Comparison of ENCODE assay signal across 8 mouse cellular contexts in genomic region chr7:127214981-127215871, GRCm38 (mm10). TPM values are rescaled to one million over a fixed set of nuclear protein-coding genes. Genes with fewer than 3 reads are reported as not detected.
DNase-seq lines count a peak whose midpoint lies in the region; ATAC-seq lines count a peak whose summit lies in the region.

No protein-coding gene starts in this region.

- no peaks in the 10 kb centered on the region; the same call in 1 of the 2 replicates for H3K4me1 ChIP-seq in embryonic facial prominence, embryonic 11.5 days (ENCODE audit: control insufficient read depth, insufficient read depth, low read length)
- H3K4me1 ChIP-seq in heart, embryonic 10.5 days, result peaks cover 54% of the 10 kb centered on the region
- H3K4me1 ChIP-seq in lung, embryonic 15.5 days, result peaks cover 11% of the 10 kb centered on the region

- H3K9ac ChIP-seq in embryonic facial prominence, embryonic 11.5 days (replicated peaks; ENCODE audit: low read length), result peak overlapping the region; percentile 37
- peak overlapping the region; percentile 64 for H3K9ac ChIP-seq in lung, embryonic 15.5 days

- peak overlapping the region; percentile 42 for H3K4me2 ChIP-seq in embryonic facial prominence, embryonic 11.5 days (ENCODE audit: low read depth, low read length)
- peak overlapping the region; percentile 63 for H3K4me2 ChIP-seq in lung, embryonic 15.5 days

- 21% methylated on average over 33 of the region's 33 CpGs for WGBS in embryonic facial prominence, embryonic 11.5 days
- 19% methylated on average over 33 of the region's 33 CpGs for WGBS in heart, embryonic 10.5 days
- WGBS in lung, embryonic 15.5 days, result 21% methylated on average over 33 of the region's 33 CpGs

- no peaks in the 10 kb centered on the region for H3K36me3 ChIP-seq in embryonic facial prominence, embryonic 11.5 days (replicated peaks; ENCODE audit: control insufficient read depth, insufficient read depth, low read depth, low read length)
- no peaks in the 10 kb centered on the region for H3K36me3 ChIP-seq in heart, embryonic 10.5 days
- H3K36me3 ChIP-seq in lung, embryonic 15.5 days, result no peaks in the 10 kb centered on the region

- no peak overlapping the region for H3K27ac ChIP-seq in embryonic facial prominence, embryonic 11.5 days (replicated peaks; ENCODE audit: low read depth, low read length)
- peak overlapping the region; percentile 23 for H3K27ac ChIP-seq in heart, embryonic 10.5 days
- H3K27ac ChIP-seq in lung, embryonic 15.5 days, result no peak overlapping the region

- no peak for ATAC-seq in embryonic facial prominence, embryonic 11.5 days (replicated peaks; ENCODE audit: insufficient number of reproducible peaks, low FRiP score, low TSS enrichment, low read depth)
- no peak for ATAC-seq in lung, embryonic 15.5 days (ENCODE audit: borderline replicate concordance, extremely low read depth, low FRiP score, low TSS enrichment)
- peak; percentile 59 for ATAC-seq in neutrophil, adult 5-6 weeks (ENCODE audit: extremely low read depth, insufficient number of reproducible peaks, low FRiP score, poor library complexity, severe bottlenecking)

- peak; percentile 87 for DNase-seq in CD4-positive, CD25-positive, alpha-beta regulatory T cell, adult 2 months (ENCODE audit: low read depth, low spot score)
- peak; percentile 94 for DNase-seq in ZHBTc4 (ENCODE audit: low read depth, low spot score)
- DNase-seq in embryonic facial prominence, embryonic 11.5 days (ENCODE audit: low spot score), result peak; percentile 89
- DNase-seq in heart, embryonic 10.5 days (ENCODE audit: low spot score), result peak; percentile 86
- peak; percentile 64 to 66 for DNase-seq in kidney, adult 8-10 months
- DNase-seq in adipocyte (ENCODE audit: low spot score), result no peak

- peak overlapping the region; percentile 22 for H3K4me3 ChIP-seq in embryonic facial prominence, embryonic 11.5 days (ENCODE audit: low read depth, low read length)
- peak overlapping the region; percentile 44 for H3K4me3 ChIP-seq in heart, embryonic 10.5 days
- H3K4me3 ChIP-seq in lung, embryonic 15.5 days, result peak overlapping the region; percentile 34

- H3K9me3 ChIP-seq in embryonic facial prominence, embryonic 11.5 days (replicated peaks; ENCODE audit: control insufficient read depth, low read length), result no peaks in the 10 kb centered on the region
- H3K9me3 ChIP-seq in heart, embryonic 10.5 days, result no peaks in the 10 kb centered on the region
- no peaks in the 10 kb centered on the region for H3K9me3 ChIP-seq in lung, embryonic 15.5 days

- H3K27me3 ChIP-seq in embryonic facial prominence, embryonic 11.5 days (ENCODE audit: control insufficient read depth, insufficient read depth, low read length), result peaks cover 2% of the 10 kb centered on the region; the same call in 1 of the 2 replicates
- peaks cover 11% of the 10 kb centered on the region; the same call in 1 of the 2 replicates for H3K27me3 ChIP-seq in heart, embryonic 10.5 days (ENCODE audit: insufficient read depth, poor library complexity, severe bottlenecking)
- no peaks in the 10 kb centered on the region for H3K27me3 ChIP-seq in lung, embryonic 15.5 days

RNA-seq across cellular contexts. Expression of gene Mylpf, which starts 6.5 kb away (rescaled TPM):
- 19.8 and 22.8 TPM in 2 replicates for polyA plus RNA-seq in embryonic facial prominence, embryonic 11.5 days (2014; fragmentation: Nextera tagmentation; extraction: Ambion mirVana)
- polyA plus RNA-seq in heart, embryonic 10.5 days (2016; fragmentation: Nextera tagmentation; extraction: Ambion mirVana), result 40.4 and 51.1 TPM in 2 replicates
- polyA plus RNA-seq in lung, embryonic 15.5 days (2015; fragmentation: Nextera tagmentation; extraction: Ambion mirVana), result 14.0 and 21.2 TPM in 2 replicates
- total RNA-seq in neutrophil, adult 5-6 weeks (2017), result 8.6 and 10.9 TPM in 2 replicates

RNA-seq across cellular contexts. Expression of gene Tbc1d10b, which starts 7.0 kb away (rescaled TPM):
- polyA plus RNA-seq in embryonic facial prominence, embryonic 11.5 days (2014; fragmentation: Nextera tagmentation; extraction: Ambion mirVana), result 15.8 and 19.2 TPM in 2 replicates
- 26.4 and 28.3 TPM in 2 replicates for polyA plus RNA-seq in heart, embryonic 10.5 days (2016; fragmentation: Nextera tagmentation; extraction: Ambion mirVana)
- 27.0 and 29.8 TPM in 2 replicates for polyA plus RNA-seq in lung, embryonic 15.5 days (2015; fragmentation: Nextera tagmentation; extraction: Ambion mirVana)
- 92.2 and 99.7 TPM in 2 replicates for total RNA-seq in neutrophil, adult 5-6 weeks (2017)

RNA-seq across cellular contexts. Expression of gene Zfp553, which starts 17.6 kb away (rescaled TPM):
- polyA plus RNA-seq in embryonic facial prominence, embryonic 11.5 days (2014; fragmentation: Nextera tagmentation; extraction: Ambion mirVana), result 20.9 and 22.5 TPM in 2 replicates
- 30.5 and 42.9 TPM in 2 replicates for polyA plus RNA-seq in heart, embryonic 10.5 days (2016; fragmentation: Nextera tagmentation; extraction: Ambion mirVana)
- polyA plus RNA-seq in lung, embryonic 15.5 days (2015; fragmentation: Nextera tagmentation; extraction: Ambion mirVana), result 36.8 and 37.4 TPM in 2 replicates
- total RNA-seq in neutrophil, adult 5-6 weeks (2017), result 17.9 and 18.5 TPM in 2 replicates

RNA-seq across cellular contexts. Expression of gene Sept1, which starts 17.7 kb away (rescaled TPM):
- polyA plus RNA-seq in embryonic facial prominence, embryonic 11.5 days (2014; fragmentation: Nextera tagmentation; extraction: Ambion mirVana), result 21.0 and 24.6 TPM in 2 replicates
- polyA plus RNA-seq in heart, embryonic 10.5 days (2016; fragmentation: Nextera tagmentation; extraction: Ambion mirVana), result 21.2 and 25.4 TPM in 2 replicates
- polyA plus RNA-seq in lung, embryonic 15.5 days (2015; fragmentation: Nextera tagmentation; extraction: Ambion mirVana), result 21.7 and 28.9 TPM in 2 replicates
- 189 and 198 TPM in 2 replicates for total RNA-seq in neutrophil, adult 5-6 weeks (2017)

RNA-seq across cellular contexts. Expression of gene Cd2bp2, which starts 19.4 kb away (rescaled TPM):
- polyA plus RNA-seq in embryonic facial prominence, embryonic 11.5 days (2014; fragmentation: Nextera tagmentation; extraction: Ambion mirVana), result 71.8 and 74.0 TPM in 2 replicates
- 49.1 and 61.0 TPM in 2 replicates for polyA plus RNA-seq in heart, embryonic 10.5 days (2016; fragmentation: Nextera tagmentation; extraction: Ambion mirVana)
- polyA plus RNA-seq in lung, embryonic 15.5 days (2015; fragmentation: Nextera tagmentation; extraction: Ambion mirVana), result 61.7 and 63.6 TPM in 2 replicates
- total RNA-seq in neutrophil, adult 5-6 weeks (2017), result 54.4 and 58.3 TPM in 2 replicates
